Mouse (Mus musculus): Measurements from ENCODE around the gene Gpc2. TPM values are rescaled to one million over a fixed set of nuclear protein-coding genes. Genes with fewer than 3 reads are reported as not detected.

Gpc2 gene
- polyA plus RNA-seq (2015; fragmentation: Nextera tagmentation; extraction: Ambion mirVana): 27.8 and 29.8 TPM in 2 replicates

GRCm38 (mm10) chr5:138279585-138280424, at the start of gene Gpc2, which contains the start of the genes Gm43720 and Stag3:
TSS of gene Gpc2 (minus strand) at chr5:138280005.
TSS of gene Gm43720 (minus strand) at chr5:138279958.
TSS of gene Stag3 (plus strand) at chr5:138280240.
- Histone ChIP-seq H3K36me3 (peaks cover 14% of the 10 kb centered on the region), H3K27me3 (peaks cover 7% of the 10 kb centered on the region; the same call in 1 of the 2 replicates), H3K4me1 (peaks cover 41% of the 10 kb centered on the region), H3K9me3 (replicated peaks) (peaks cover 7% of the 10 kb centered on the region; the same call in 1 of the 2 replicates), H3K4me2 (peak within 1 kb of the TSS; percentile 84), H3K9ac (peak within 1 kb of the TSS; percentile 87), H3K27ac (peak within 1 kb of the TSS; percentile 66; the same call in 1 of the 2 replicates), H3K4me3 (replicated peaks) (peak within 1 kb of the TSS; percentile 80)
- ATAC-seq (replicated peaks; ENCODE audit: low FRiP score): peak; percentile 99
- under 1% methylated on average over 55 of the region's 56 CpGs for WGBS

DNA sequence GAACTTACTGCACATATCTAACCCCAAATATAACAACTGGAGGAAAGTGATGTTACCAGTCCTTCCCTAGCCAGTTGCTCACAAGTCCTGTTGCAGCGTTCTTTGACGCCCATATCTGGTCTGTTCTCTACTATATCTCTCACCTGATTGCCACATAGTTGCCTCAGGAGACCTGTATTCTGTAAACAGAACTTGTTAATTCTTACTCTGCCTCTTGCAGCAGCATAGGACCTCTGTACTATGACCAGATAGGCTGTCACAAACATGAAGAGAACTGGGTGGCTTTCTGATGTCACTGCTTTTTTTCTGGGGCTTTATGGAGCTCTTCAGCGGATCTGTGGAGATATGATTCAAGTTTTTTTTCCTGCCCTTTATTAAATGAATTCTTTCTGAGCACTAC, 33.0 kb upstream of the Gpc2 start:
- Histone ChIP-seq H3K27ac (no peak overlapping the region), H3K9ac (no peak overlapping the region), H3K9me3 (replicated peaks) (no peaks in the 10 kb centered on the region), H3K4me3 (replicated peaks) (no peak overlapping the region), H3K4me1 (no peaks in the 10 kb centered on the region), H3K4me2 (no peak overlapping the region), H3K36me3 (no peaks in the 10 kb centered on the region), H3K27me3 (no peaks in the 10 kb centered on the region)
- WGBS: 88% methylated on average over 3 of the region's 3 CpGs
- no peak for ATAC-seq (replicated peaks; ENCODE audit: low FRiP score)

- Histone ChIP-seq H3K36me3 (no peaks in the 10 kb centered on the region), H3K4me2 (no peak overlapping the region), H3K9me3 (replicated peaks) (no peaks in the 10 kb centered on the region), H3K4me1 (no peaks in the 10 kb centered on the region), H3K27ac (no peak overlapping the region), H3K4me3 (replicated peaks) (no peak overlapping the region), H3K9ac (no peak overlapping the region), H3K27me3 (no peaks in the 10 kb centered on the region)
- no peak for ATAC-seq (replicated peaks; ENCODE audit: low FRiP score)
- 82% methylated on average over 2 of the region's 2 CpGs for WGBS
These were observed 19.8 kb upstream of the Gpc2 start for GRCm38 (mm10) chr5:138299613-138300012.

GRCm38 (mm10) chr5:138294158-138294557, 14.4 kb upstream of the Gpc2 start:
- H3K27me3 ChIP-seq: no peaks in the 10 kb centered on the region
- no peaks in the 10 kb centered on the region for H3K36me3 ChIP-seq
- H3K4me2 ChIP-seq: no peak overlapping the region
- H3K9ac ChIP-seq: no peak overlapping the region
- no peak for ATAC-seq (replicated peaks; ENCODE audit: low FRiP score)
- H3K4me3 ChIP-seq (replicated peaks): no peak overlapping the region
- no peak overlapping the region for H3K27ac ChIP-seq
- no peaks in the 10 kb centered on the region for H3K4me1 ChIP-seq
- H3K9me3 ChIP-seq (replicated peaks): no peaks in the 10 kb centered on the region

GRCm38 (mm10) chr5:138291638-138292037, 11.8 kb upstream of the Gpc2 start:
- no peak overlapping the region for H3K4me2 ChIP-seq
- no peaks in the 10 kb centered on the region for H3K27me3 ChIP-seq
- no peak overlapping the region for H3K27ac ChIP-seq
- ATAC-seq (replicated peaks; ENCODE audit: low FRiP score): no peak
- WGBS: 86% methylated on average over 1 of the region's 1 CpGs
- H3K9ac ChIP-seq: no peak overlapping the region
- no peaks in the 10 kb centered on the region for H3K36me3 ChIP-seq
- no peaks in the 10 kb centered on the region for H3K9me3 ChIP-seq (replicated peaks)
- no peaks in the 10 kb centered on the region for H3K4me1 ChIP-seq
- H3K4me3 ChIP-seq (replicated peaks): no peak overlapping the region

GRCm38 (mm10) chr5:138287861-138288260, 8.1 kb upstream of the Gpc2 start:
- Histone ChIP-seq H3K27me3 (no peaks in the 10 kb centered on the region), H3K36me3 (no peaks in the 10 kb centered on the region), H3K27ac (no peak overlapping the region), H3K9ac (no peak overlapping the region), H3K9me3 (replicated peaks) (no peaks in the 10 kb centered on the region), H3K4me3 (replicated peaks) (no peak overlapping the region), H3K4me2 (no peak overlapping the region), H3K4me1 (no peaks in the 10 kb centered on the region)
- WGBS: 75% methylated on average over 3 of the region's 3 CpGs
- ATAC-seq (replicated peaks; ENCODE audit: low FRiP score): no peak

DNA sequence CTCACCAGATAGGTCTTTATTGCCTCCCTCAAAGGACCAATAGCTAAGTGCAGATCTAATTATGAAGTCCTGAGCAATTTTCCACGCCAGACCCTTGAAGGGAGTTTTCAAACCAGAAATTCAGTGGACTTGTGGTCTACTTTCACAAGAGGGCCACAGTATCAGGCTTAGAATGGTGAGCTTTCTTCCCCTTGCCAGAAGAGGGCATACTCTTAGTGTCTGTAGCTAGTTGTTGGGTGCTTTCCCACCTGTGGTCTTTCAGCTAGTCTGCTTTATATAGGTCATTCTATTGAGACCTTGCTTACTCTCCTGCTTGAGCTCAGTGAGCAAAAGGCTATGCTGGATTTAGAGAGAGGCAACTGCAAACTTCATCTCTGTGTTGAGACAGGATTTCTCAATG, 3.7 kb upstream of the Gpc2 start:
- peaks cover 7% of the 10 kb centered on the region; the same call in 1 of the 2 replicates for H3K27me3 ChIP-seq
- no peak overlapping the region for H3K27ac ChIP-seq
- ATAC-seq (replicated peaks; ENCODE audit: low FRiP score): no peak
- H3K36me3 ChIP-seq: no peaks in the 10 kb centered on the region
- H3K9me3 ChIP-seq (replicated peaks): peaks cover 7% of the 10 kb centered on the region; the same call in 1 of the 2 replicates
- no peak overlapping the region for H3K4me3 ChIP-seq (replicated peaks)
- no peak overlapping the region for H3K9ac ChIP-seq
- no peak overlapping the region for H3K4me2 ChIP-seq
- peaks cover 14% of the 10 kb centered on the region for H3K4me1 ChIP-seq
- 61% methylated on average over 1 of the region's 1 CpGs for WGBS

DNA sequence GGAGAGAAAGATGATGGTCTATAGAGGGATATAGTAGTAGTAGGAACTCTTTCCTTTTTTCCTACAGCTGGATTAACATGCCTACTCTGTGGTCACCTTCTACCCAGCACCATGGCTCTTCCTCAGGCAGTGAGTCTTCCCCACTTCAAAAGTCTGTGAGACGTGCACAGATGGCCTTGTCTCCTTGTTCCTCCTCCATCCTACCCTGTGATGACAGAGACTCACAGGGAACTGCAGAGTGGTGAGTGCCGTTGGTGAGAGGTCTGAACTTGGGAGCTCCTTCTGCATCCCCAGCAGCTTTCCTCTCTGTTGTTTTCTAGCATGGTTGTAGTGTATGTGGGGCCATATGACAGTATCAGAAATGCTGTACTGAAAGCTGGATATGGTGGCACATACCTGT, 2.0 kb upstream of the Gpc2 start:
- no peak overlapping the region for H3K4me3 ChIP-seq (replicated peaks)
- peaks cover 7% of the 10 kb centered on the region; the same call in 1 of the 2 replicates for H3K9me3 ChIP-seq (replicated peaks)
- no peak overlapping the region for H3K9ac ChIP-seq
- H3K4me1 ChIP-seq: peaks cover 22% of the 10 kb centered on the region
- no peak overlapping the region for H3K4me2 ChIP-seq
- no peak for ATAC-seq (replicated peaks; ENCODE audit: low FRiP score)
- H3K36me3 ChIP-seq: peaks cover 9% of the 10 kb centered on the region
- H3K27me3 ChIP-seq: peaks cover 7% of the 10 kb centered on the region; the same call in 1 of the 2 replicates
- 73% methylated on average over 2 of the region's 2 CpGs for WGBS
- no peak overlapping the region for H3K27ac ChIP-seq

- ATAC-seq (replicated peaks; ENCODE audit: low FRiP score): no peak
- no peak overlapping the region for H3K4me3 ChIP-seq (replicated peaks)
- H3K9me3 ChIP-seq (replicated peaks): peaks cover 7% of the 10 kb centered on the region; the same call in 1 of the 2 replicates
- 90% methylated on average over 15 of the region's 15 CpGs for WGBS
- peaks cover 31% of the 10 kb centered on the region for H3K4me1 ChIP-seq
- no peak overlapping the region for H3K9ac ChIP-seq
- peaks cover 7% of the 10 kb centered on the region; the same call in 1 of the 2 replicates for H3K27me3 ChIP-seq
- no peak overlapping the region for H3K27ac ChIP-seq
- peak overlapping the region; percentile 84; the same call in 1 of the 2 replicates for H3K4me2 ChIP-seq
- H3K36me3 ChIP-seq: peaks cover 14% of the 10 kb centered on the region
These were observed 1.0 kb upstream of the Gpc2 start for GRCm38 (mm10) chr5:138280829-138281228.

GRCm38 (mm10) chr5:138280425-138280768, 592 bp upstream of the Gpc2 start:
- H3K27ac ChIP-seq: no peak overlapping the region
- no peak for ATAC-seq (replicated peaks; ENCODE audit: low FRiP score)
- H3K36me3 ChIP-seq: peaks cover 14% of the 10 kb centered on the region
- H3K4me3 ChIP-seq (replicated peaks): peak overlapping the region; percentile 80
- H3K27me3 ChIP-seq: peaks cover 7% of the 10 kb centered on the region; the same call in 1 of the 2 replicates
- peak overlapping the region; percentile 84 for H3K4me2 ChIP-seq
- H3K4me1 ChIP-seq: peaks cover 36% of the 10 kb centered on the region
- 24% methylated on average over 26 of the region's 26 CpGs for WGBS
- H3K9ac ChIP-seq: no peak overlapping the region
- peaks cover 7% of the 10 kb centered on the region; the same call in 1 of the 2 replicates for H3K9me3 ChIP-seq (replicated peaks)

DNA sequence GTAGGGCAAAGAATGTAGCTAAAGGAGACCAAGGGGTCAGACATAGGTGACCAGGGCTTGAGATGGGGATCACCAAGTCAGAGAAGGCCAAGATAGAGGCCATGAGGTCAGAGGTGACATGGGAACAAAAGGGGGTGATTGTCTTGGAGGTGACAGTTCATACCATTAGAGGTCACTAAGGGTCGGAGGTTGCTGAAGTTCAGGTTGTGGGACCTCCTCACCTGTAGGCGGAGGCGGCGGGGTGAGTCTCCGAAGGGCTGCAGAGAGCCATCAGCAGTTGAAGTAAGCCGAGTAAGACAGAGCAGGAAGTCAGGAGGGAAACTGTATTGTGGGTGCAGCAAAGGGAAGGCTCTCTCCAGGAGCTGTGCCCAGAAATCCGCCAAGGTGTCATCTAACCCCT, 1.8 kb downstream of the Gpc2 start:
- H3K9ac ChIP-seq: no peak overlapping the region
- ATAC-seq (replicated peaks; ENCODE audit: low FRiP score): no peak
- 87% methylated on average over 7 of the region's 7 CpGs for WGBS
- no peak overlapping the region for H3K27ac ChIP-seq
- peak overlapping the region; percentile 84 for H3K4me2 ChIP-seq
- H3K4me3 ChIP-seq (replicated peaks): peak overlapping the region; percentile 80; the same call in 1 of the 2 replicates
- peaks cover 7% of the 10 kb centered on the region; the same call in 1 of the 2 replicates for H3K9me3 ChIP-seq (replicated peaks)
- H3K27me3 ChIP-seq: peaks cover 7% of the 10 kb centered on the region; the same call in 1 of the 2 replicates
- H3K36me3 ChIP-seq: peaks cover 17% of the 10 kb centered on the region
- peaks cover 44% of the 10 kb centered on the region for H3K4me1 ChIP-seq
